Mouse (Mus musculus): ENCODE results near the gene Zmiz1. TPM values are rescaled to one million over a fixed set of nuclear protein-coding genes. Genes with fewer than 3 reads are reported as not detected.
A peak's percentile ranks its signal among the peaks of the same experiment; 100 is the strongest.

Zmiz1 gene
- polyA plus RNA-seq, 1 experiment from 2014 or later: 4.3 TPM

- H3K4me3 ChIP-seq (ENCODE audit: low read depth, low read length): no peak overlapping the region
- TF ChIP-seq EP300 (IDR thresholded peaks at IDR 0.05; ENCODE audit: low read depth) (no peak), CTCF (IDR thresholded peaks at IDR 0.05; ENCODE audit: low read depth) (no peak)
- H3K27me3 ChIP-seq (ENCODE audit: insufficient read depth, low read length): no peaks in the 10 kb centered on the region
- no peak for DNase-seq
- no peaks in the 10 kb centered on the region for H3K9me3 ChIP-seq (ENCODE audit: low read length)
- H3K4me2 ChIP-seq (ENCODE audit: low read depth, low read length): no peak overlapping the region
- ATAC-seq: no peak
- WGBS (ENCODE audit: insufficient replicate concordance): 51% methylated on average over 3 of the region's 3 CpGs
- H3K36me3 ChIP-seq (replicated peaks; ENCODE audit: insufficient read depth, low read length): no peaks in the 10 kb centered on the region
- no peak overlapping the region for H3K9ac ChIP-seq (replicated peaks)
- H3K27ac ChIP-seq (ENCODE audit: low read depth): no peak overlapping the region
- H3K4me1 ChIP-seq (ENCODE audit: insufficient read depth): no peaks in the 10 kb centered on the region
Observed at GRCm38 (mm10) chr14:25440777-25441176, 18.2 kb upstream of the Zmiz1 start.

GRCm38 (mm10) chr14:25441469-25441868 lies 17.5 kb upstream of the Zmiz1 start:
- Histone ChIP-seq H3K9ac (replicated peaks) (no peak overlapping the region), H3K4me2 (ENCODE audit: low read depth, low read length) (no peak overlapping the region), H3K4me1 (ENCODE audit: insufficient read depth) (no peaks in the 10 kb centered on the region), H3K9me3 (ENCODE audit: low read length) (no peaks in the 10 kb centered on the region), H3K27me3 (ENCODE audit: insufficient read depth, low read length) (no peaks in the 10 kb centered on the region), H3K4me3 (ENCODE audit: low read depth, low read length) (no peak overlapping the region), H3K36me3 (replicated peaks; ENCODE audit: insufficient read depth, low read length) (no peaks in the 10 kb centered on the region), H3K27ac (ENCODE audit: low read depth) (no peak overlapping the region)
- WGBS (ENCODE audit: insufficient replicate concordance): 52% methylated on average over 5 of the region's 5 CpGs
- DNase-seq: no peak
- no peak for TF ChIP-seq CTCF (IDR thresholded peaks at IDR 0.05; ENCODE audit: low read depth)
- TF ChIP-seq EP300 (IDR thresholded peaks at IDR 0.05; ENCODE audit: low read depth): no peak
- ATAC-seq: no peak

GRCm38 (mm10) chr14:25442676-25443075 lies 16.3 kb upstream of the Zmiz1 start:
- DNase-seq: no peak

GRCm38 (mm10) chr14:25447136-25447775 lies 11.7 kb upstream of the Zmiz1 start:
- Histone ChIP-seq H3K4me1 (ENCODE audit: insufficient read depth) (peaks cover 13% of the 10 kb centered on the region), H3K4me2 (ENCODE audit: low read depth, low read length) (no peak overlapping the region), H3K36me3 (replicated peaks; ENCODE audit: insufficient read depth, low read length) (no peaks in the 10 kb centered on the region), H3K4me3 (ENCODE audit: low read depth, low read length) (no peak overlapping the region), H3K27ac (ENCODE audit: low read depth) (no peak overlapping the region), H3K27me3 (ENCODE audit: insufficient read depth, low read length) (no peaks in the 10 kb centered on the region), H3K9ac (replicated peaks) (no peak overlapping the region), H3K9me3 (ENCODE audit: low read length) (no peaks in the 10 kb centered on the region)
- DNase-seq (no peak), ATAC-seq (no peak)
- 74% methylated on average over 6 of the region's 6 CpGs for WGBS (ENCODE audit: insufficient replicate concordance)
- TF ChIP-seq CTCF (IDR thresholded peaks at IDR 0.05; ENCODE audit: low read depth) (no peak), EP300 (IDR thresholded peaks at IDR 0.05; ENCODE audit: low read depth) (no peak)

More at GRCm38 (mm10) chr14:25442676-25443075, 16.3 kb upstream of the Zmiz1 start:
- Histone ChIP-seq H3K27ac (ENCODE audit: low read depth) (no peak overlapping the region), H3K9ac (replicated peaks) (no peak overlapping the region), H3K9me3 (ENCODE audit: low read length) (no peaks in the 10 kb centered on the region), H3K36me3 (replicated peaks; ENCODE audit: insufficient read depth, low read length) (no peaks in the 10 kb centered on the region), H3K4me2 (ENCODE audit: low read depth, low read length) (no peak overlapping the region), H3K4me3 (ENCODE audit: low read depth, low read length) (no peak overlapping the region), H3K4me1 (ENCODE audit: insufficient read depth) (no peaks in the 10 kb centered on the region), H3K27me3 (ENCODE audit: insufficient read depth, low read length) (no peaks in the 10 kb centered on the region)
- WGBS (ENCODE audit: insufficient replicate concordance): 25% methylated on average over 1 of the region's 2 CpGs
- no peak for ATAC-seq
- TF ChIP-seq EP300 (IDR thresholded peaks at IDR 0.05; ENCODE audit: low read depth) (no peak), CTCF (IDR thresholded peaks at IDR 0.05; ENCODE audit: low read depth) (no peak)

GRCm38 (mm10) chr14:25448471-25448870 lies 10.5 kb upstream of the Zmiz1 start:
- Histone ChIP-seq H3K4me2 (ENCODE audit: low read depth, low read length) (no peak overlapping the region), H3K27ac (ENCODE audit: low read depth) (no peak overlapping the region), H3K9me3 (ENCODE audit: low read length) (no peaks in the 10 kb centered on the region), H3K36me3 (replicated peaks; ENCODE audit: insufficient read depth, low read length) (no peaks in the 10 kb centered on the region), H3K27me3 (ENCODE audit: insufficient read depth, low read length) (no peaks in the 10 kb centered on the region), H3K4me1 (ENCODE audit: insufficient read depth) (peaks cover 23% of the 10 kb centered on the region), H3K9ac (replicated peaks) (no peak overlapping the region), H3K4me3 (ENCODE audit: low read depth, low read length) (no peak overlapping the region)
- TF ChIP-seq EP300 (IDR thresholded peaks at IDR 0.05; ENCODE audit: low read depth): no peak
- TF ChIP-seq CTCF (IDR thresholded peaks at IDR 0.05; ENCODE audit: low read depth): no peak
- WGBS (ENCODE audit: insufficient replicate concordance): 77% methylated on average over 2 of the region's 2 CpGs
- no peak for ATAC-seq
- no peak for DNase-seq

GRCm38 (mm10) chr14:25451099-25451667 lies 7.8 kb upstream of the Zmiz1 start:
- 21% methylated on average over 7 of the region's 7 CpGs for WGBS (ENCODE audit: insufficient replicate concordance)
- Histone ChIP-seq H3K27me3 (ENCODE audit: insufficient read depth, low read length) (no peaks in the 10 kb centered on the region), H3K9me3 (ENCODE audit: low read length) (no peaks in the 10 kb centered on the region), H3K27ac (ENCODE audit: low read depth) (peak overlapping the region; percentile 97), H3K4me3 (ENCODE audit: low read depth, low read length) (no peak overlapping the region), H3K36me3 (replicated peaks; ENCODE audit: insufficient read depth, low read length) (no peaks in the 10 kb centered on the region), H3K9ac (replicated peaks) (peak overlapping the region; percentile 50), H3K4me2 (ENCODE audit: low read depth, low read length) (peak overlapping the region; percentile 44), H3K4me1 (ENCODE audit: insufficient read depth) (peaks cover 26% of the 10 kb centered on the region)
- DNase-seq (peak; percentile 49), ATAC-seq (peak; percentile 70)
- no peak; the same call in 1 of the 2 replicates for TF ChIP-seq EP300 (IDR thresholded peaks at IDR 0.05; ENCODE audit: low read depth)
- no peak for TF ChIP-seq CTCF (IDR thresholded peaks at IDR 0.05; ENCODE audit: low read depth)
